Mouse (Mus musculus) urinary bladder, adult 18-20 months (tissue): ENCODE data around the gene Prss46.

Source experiments
- DNase-seq, 2 experiments: peaks; one replicate each; pipeline ENCODE4 v3.0.0; 2022; ENCODE audit warnings: low spot score in 2 of 2, mixed read lengths in 2 of 2

Prss46 gene

DNA sequence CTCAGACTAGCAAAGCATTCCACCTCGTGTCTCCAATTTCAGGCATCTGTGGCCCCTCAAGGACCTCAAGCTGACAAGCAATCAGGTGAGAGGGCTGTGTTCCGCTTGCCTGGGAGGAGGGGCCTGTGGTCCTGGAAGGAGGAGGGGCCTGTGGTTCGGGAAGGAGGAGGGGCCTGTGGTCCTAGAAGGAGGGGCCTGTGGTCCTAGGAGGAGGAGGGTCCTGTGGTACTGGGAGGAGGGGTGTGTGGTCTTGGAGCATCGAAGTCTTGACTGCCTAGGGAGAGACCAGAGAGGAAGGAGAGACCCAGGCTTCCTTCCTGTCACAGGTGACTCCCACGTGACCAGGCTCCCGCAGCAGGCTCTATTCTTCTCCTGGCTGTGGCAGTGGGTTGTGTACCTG lies 52.3 kb downstream of the Prss46 start:
- no peak for DNase-seq

DNA sequence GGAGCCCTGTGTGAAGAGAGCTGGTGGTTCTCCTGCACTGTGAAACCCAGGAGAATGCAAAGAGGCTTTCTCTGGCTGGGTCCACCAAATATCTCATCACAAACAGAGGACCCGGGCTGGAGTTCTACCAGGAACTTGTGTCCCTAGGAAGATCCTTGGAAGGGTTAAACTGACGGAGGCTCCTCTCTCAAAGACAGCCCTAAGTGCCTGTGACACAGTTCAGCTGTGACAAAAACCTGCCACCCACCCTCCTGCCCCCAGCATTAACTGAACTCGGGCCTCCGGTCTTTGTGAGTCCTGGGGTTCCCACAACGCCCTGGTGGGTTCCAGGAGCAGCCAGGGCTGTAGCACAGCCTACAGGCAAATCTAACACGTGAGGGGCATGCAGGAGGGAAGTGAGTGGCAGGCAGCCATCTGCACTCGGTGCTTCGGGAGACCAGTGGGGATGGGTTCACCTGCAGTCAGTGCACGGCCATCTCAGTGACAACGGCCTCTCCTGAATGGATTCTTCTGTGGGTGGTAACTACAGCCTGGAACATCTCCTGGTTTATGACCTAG lies 55.2 kb downstream of the Prss46 start:
- DNase-seq, result no peak

DNA sequence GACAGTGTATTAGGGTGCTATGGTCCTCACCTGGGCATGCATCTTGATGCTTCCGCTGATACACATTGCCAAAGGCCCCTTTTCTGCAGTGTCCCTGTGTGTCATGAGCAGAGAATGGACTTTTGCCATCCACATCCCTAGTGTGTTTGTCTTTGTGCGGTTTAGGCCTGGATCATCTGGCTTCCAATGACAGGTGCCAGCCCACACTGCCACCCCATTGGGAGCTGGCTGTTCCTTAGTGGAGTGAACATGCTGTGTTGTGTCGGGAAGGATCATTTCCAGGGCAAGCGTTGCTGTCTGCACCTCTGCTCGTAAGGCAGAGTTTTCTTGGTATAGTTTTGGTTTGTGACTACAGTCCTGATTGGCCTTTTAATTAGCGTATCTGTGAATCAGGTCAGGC lies 56.9 kb downstream of the Prss46 start:
- DNase-seq, result no peak

DNA sequence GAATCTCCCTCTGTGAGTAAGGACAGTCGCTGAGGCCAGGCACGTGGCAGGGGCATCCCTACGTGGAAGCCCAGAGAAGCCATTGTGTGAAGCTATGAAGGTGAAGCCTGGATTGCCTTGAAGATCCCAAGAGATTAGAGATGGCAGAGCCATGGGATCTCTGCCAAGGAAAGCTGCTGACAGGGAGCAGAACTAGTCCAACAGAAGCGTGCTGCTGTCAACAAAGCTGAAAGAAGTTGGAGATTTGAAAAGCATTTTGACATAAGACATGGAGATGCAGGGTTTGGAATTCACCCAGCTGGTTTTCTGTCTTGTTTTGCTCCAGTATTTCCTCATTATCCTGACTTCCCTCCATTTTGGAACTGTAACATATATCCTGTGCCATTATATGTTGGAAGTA lies 58.0 kb downstream of the Prss46 start:
- DNase-seq, result no peak
